Mouse (Mus musculus) ES-Bruce4 (cell line): ENCODE data around the gene Apoc4.

Source experiments
- CTCF ChIP-seq: IDR thresholded peaks from one replicate; pipeline ENCODE4 v1.8.1; 2011; ENCODE audit warnings: low read depth, low read length
- POLR2A ChIP-seq: IDR thresholded peaks from one replicate; pipeline ENCODE4 v1.8.1; 2011; ENCODE audit warnings: low read length; ENCODE audit not compliant: insufficient read depth

- TF ChIP-seq CTCF (no peak), POLR2A (no peak)
Observed at GRCm38 (mm10) chr7:19641223-19641622, 40.1 kb downstream of the Apoc4 start.
